Mouse (Mus musculus) lung, adult 2 months (tissue): ENCODE data around the gene Gm10800.
"Not testable (repeated sequence)": the region's sequence is repeated elsewhere in the genome, so short reads cannot be mapped to it uniquely, and the experiment has no call there.

ENCODE experiments used
- CTCF ChIP-seq: fragments of 200-500 bp; IDR thresholded peaks from 2 replicates; pipeline ENCODE4 v1.5.1; 2011; ENCODE audit warnings: mild to moderate bottlenecking, low read length, control low read depth; ENCODE audit not compliant: insufficient read depth
- POLR2A ChIP-seq: fragments of 200-500 bp; IDR thresholded peaks from 2 replicates; pipeline ENCODE4 v1.6.1; 2011; ENCODE audit warnings: low read depth, mild to moderate bottlenecking, control low read depth, low read length, borderline replicate concordance; ENCODE audit errors: extremely low read depth

DNA sequence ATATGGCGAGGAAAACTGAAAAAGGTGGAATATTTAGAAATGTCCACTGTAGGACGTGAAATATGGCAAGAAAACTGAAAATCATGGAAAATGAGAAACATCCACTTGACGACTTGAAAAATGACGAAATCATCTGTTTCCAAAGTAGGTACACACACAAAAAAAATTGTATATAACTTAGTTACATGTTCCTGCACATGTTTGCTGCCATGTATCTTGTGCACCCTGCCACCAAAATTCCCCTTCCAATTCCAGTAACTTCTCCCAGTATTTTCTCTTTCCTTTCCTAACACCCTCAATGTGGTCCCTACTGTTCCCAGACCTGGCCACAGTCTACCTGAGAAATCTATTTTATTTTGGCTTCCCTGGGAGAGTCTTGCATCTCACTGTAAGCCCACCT, at the start of gene Gm10800:
- not testable (repeated sequence) for TF ChIP-seq POLR2A, CTCF
